Mouse (Mus musculus): Measurements from ENCODE around the gene Suclg2. TPM values are rescaled to one million over a fixed set of nuclear protein-coding genes. Genes with fewer than 3 reads are reported as not detected.

Gene Suclg2
- total RNA-seq, 2 experiments from 2014 or later: 8.0 to 37.1 TPM

GRCm38 (mm10) chr6:95700981-95701610 is 17.5 kb downstream of the Suclg2 start:
- no peak for ATAC-seq (replicated peaks; ENCODE audit: low FRiP score, poor library complexity, severe bottlenecking)

- ATAC-seq (replicated peaks; ENCODE audit: low FRiP score, poor library complexity, severe bottlenecking): no peak
Measured at GRCm38 (mm10) chr6:95700191-95700590, 18.4 kb downstream of the Suclg2 start.

GRCm38 (mm10) chr6:95699326-95699725 is 19.3 kb downstream of the Suclg2 start:
- no peak for ATAC-seq (replicated peaks; ENCODE audit: low FRiP score, poor library complexity, severe bottlenecking)

- no peak for ATAC-seq (replicated peaks; ENCODE audit: low FRiP score, poor library complexity, severe bottlenecking)
Measured at GRCm38 (mm10) chr6:95698536-95699162, 20.0 kb downstream of the Suclg2 start.

GRCm38 (mm10) chr6:95694910-95695309 is 23.7 kb downstream of the Suclg2 start:
- ATAC-seq (replicated peaks; ENCODE audit: low FRiP score, poor library complexity, severe bottlenecking): no peak

GRCm38 (mm10) chr6:95685242-95685641 is 33.4 kb downstream of the Suclg2 start:
- no peak for ATAC-seq (replicated peaks; ENCODE audit: low FRiP score, poor library complexity, severe bottlenecking)

GRCm38 (mm10) chr6:95679718-95680117 is 38.9 kb downstream of the Suclg2 start:
- ATAC-seq (replicated peaks; ENCODE audit: low FRiP score, poor library complexity, severe bottlenecking): no peak

GRCm38 (mm10) chr6:95679261-95679660 is 39.3 kb downstream of the Suclg2 start:
- ATAC-seq (replicated peaks; ENCODE audit: low FRiP score, poor library complexity, severe bottlenecking): no peak

GRCm38 (mm10) chr6:95676951-95677350 is 41.6 kb downstream of the Suclg2 start:
- no peak for ATAC-seq (replicated peaks; ENCODE audit: low FRiP score, poor library complexity, severe bottlenecking)

- ATAC-seq (replicated peaks; ENCODE audit: low FRiP score, poor library complexity, severe bottlenecking): no peak
Measured at GRCm38 (mm10) chr6:95676439-95676838, 42.2 kb downstream of the Suclg2 start.

GRCm38 (mm10) chr6:95675059-95675705 is 43.4 kb downstream of the Suclg2 start:
- no peak for ATAC-seq (replicated peaks; ENCODE audit: low FRiP score, poor library complexity, severe bottlenecking)

- no peak for ATAC-seq (replicated peaks; ENCODE audit: low FRiP score, poor library complexity, severe bottlenecking)
Measured at GRCm38 (mm10) chr6:95674651-95675050, 43.9 kb downstream of the Suclg2 start.

GRCm38 (mm10) chr6:95669335-95669729 is 49.3 kb downstream of the Suclg2 start:
- ATAC-seq (replicated peaks; ENCODE audit: low FRiP score, poor library complexity, severe bottlenecking): no peak

GRCm38 (mm10) chr6:95668629-95669334 is 49.8 kb downstream of the Suclg2 start:
- ATAC-seq (replicated peaks; ENCODE audit: low FRiP score, poor library complexity, severe bottlenecking): no peak

- ATAC-seq (replicated peaks; ENCODE audit: low FRiP score, poor library complexity, severe bottlenecking): no peak
Measured at GRCm38 (mm10) chr6:95657671-95658070, 60.9 kb downstream of the Suclg2 start.

GRCm38 (mm10) chr6:95653662-95654061 is 64.9 kb downstream of the Suclg2 start:
- ATAC-seq (replicated peaks; ENCODE audit: low FRiP score, poor library complexity, severe bottlenecking): no peak

- ATAC-seq (replicated peaks; ENCODE audit: low FRiP score, poor library complexity, severe bottlenecking): no peak
Measured at GRCm38 (mm10) chr6:95652774-95653173, 65.8 kb downstream of the Suclg2 start.

- no peak for ATAC-seq (replicated peaks; ENCODE audit: low FRiP score, poor library complexity, severe bottlenecking)
Measured at GRCm38 (mm10) chr6:95651391-95651876, 67.2 kb downstream of the Suclg2 start.

GRCm38 (mm10) chr6:95650082-95650722 is 68.4 kb downstream of the Suclg2 start:
- ATAC-seq (replicated peaks; ENCODE audit: low FRiP score, poor library complexity, severe bottlenecking): no peak

- ATAC-seq (replicated peaks; ENCODE audit: low FRiP score, poor library complexity, severe bottlenecking): no peak
Measured at GRCm38 (mm10) chr6:95649123-95649663, 69.4 kb downstream of the Suclg2 start.

Measured in erythroid progenitor cell, adult 5-6 weeks (primary cell).